In genomic region chr11:32768642-32769343, GRCm38 (mm10) we compare ENCODE assay signal across 13 mouse cellular contexts. TPM values are rescaled to one million over a fixed set of nuclear protein-coding genes. Genes with fewer than 3 reads are reported as not detected.
DNase-seq lines count a peak whose midpoint lies in the region; ATAC-seq and TF ChIP-seq lines count a peak whose summit lies in the region.
"Had no signal": no experiment of that assay in that cellular context is flagged by ENCODE, and none has a peak within 500 bp of the region (broad histone marks: within the 10 kb centered on the region; RNA-seq: fewer than 3 reads in every experiment).

No protein-coding gene starts in this region.

- H3K9me3 ChIP-seq in forebrain, embryonic 15.5 days = no peaks in the 10 kb centered on the region

- H3K36me3 ChIP-seq in forebrain, embryonic 15.5 days = no peaks in the 10 kb centered on the region

- no peak overlapping the region for H3K4me2 ChIP-seq in forebrain, embryonic 15.5 days (replicated peaks)

- DNase-seq in lung, adult 2 months = no peak
- no peak for DNase-seq in lung, postnatal 36 days
- DNase-seq in ES-CJ7 (ENCODE audit: low read depth, low spot score) = peak; percentile 36
- DNase-seq in thymus, postnatal 25 days = peak; percentile 23
- DNase-seq in right cerebral cortex, postnatal 4 days = no peak
- DNase-seq in left cerebral cortex, adult 11 months (ENCODE audit: low spot score) = no peak
- DNase-seq: gastrocnemius, postnatal 10 days; kidney, adult 11 months; lung, postnatal 14 days had no signal

- TF ChIP-seq POLR2A in lung, adult 2 months (IDR thresholded peaks at IDR 0.05; ENCODE audit: borderline replicate concordance, extremely low read depth, low read depth, low read length) = no peak

- no peak overlapping the region for H3K27ac ChIP-seq in forebrain, embryonic 15.5 days (replicated peaks)

- TF ChIP-seq CTCF in lung, adult 2 months (IDR thresholded peaks at IDR 0.05; ENCODE audit: insufficient read depth, low read length) = peak; percentile 34

- H3K27me3 ChIP-seq in forebrain, embryonic 15.5 days = no peaks in the 10 kb centered on the region

- WGBS in lung, adult 2 months = 65% methylated on average over 12 of the region's 12 CpGs
- WGBS in forebrain, embryonic 15.5 days = 85% methylated on average over 12 of the region's 12 CpGs

- no peaks in the 10 kb centered on the region for H3K4me1 ChIP-seq in lung, adult 2 months (ENCODE audit: control insufficient read depth, insufficient read depth, low read length)
- no peaks in the 10 kb centered on the region for H3K4me1 ChIP-seq in forebrain, embryonic 15.5 days

- ATAC-seq in inflammation-experienced regulatory T-cells, adult 6 months = peak; percentile 84
- ATAC-seq in forebrain, embryonic 15.5 days (replicated peaks) = no peak

- H3K4me3 ChIP-seq in lung, adult 2 months (replicated peaks; ENCODE audit: extremely low read depth, low read depth, low read length) = no peak overlapping the region
- H3K4me3 ChIP-seq in forebrain, embryonic 15.5 days = no peak overlapping the region

- H3K9ac ChIP-seq in forebrain, embryonic 15.5 days (replicated peaks) = no peak overlapping the region

RNA-seq across cellular contexts. Expression of gene Smim23, which starts 55.6 kb away (rescaled TPM):
- not detected in 2 replicates for polyA plus RNA-seq in lung, adult 2 months (2012; rRNA removed)
- polyA plus RNA-seq in inflammation-experienced regulatory T-cells, adult 6 months (2017; shearing (Covaris generic)) = not detected
- not detected in 2 replicates for polyA plus RNA-seq in forebrain, embryonic 15.5 days (2015; fragmentation: Nextera tagmentation; extraction: Ambion mirVana)
- polyA plus RNA-seq: heart, postnatal 0 days; stomach, embryonic 14.5 days had no signal

Comparison
In these comparisons a context has a peak if more than half of its experiments do, and no peak if none do; other contexts are left out.
1. DNase-seq: peak in ES-CJ7 (single experiment) and thymus, postnatal 25 days (single experiment); none in lung, adult 2 months (single experiment), lung, postnatal 36 days (single experiment), right cerebral cortex, postnatal 4 days (single experiment) and left cerebral cortex, adult 11 months (single experiment).